Mouse (Mus musculus) neural tube, embryonic 11.5 days (tissue): Measurements from ENCODE around the gene Fam189a1. TPM values are rescaled to one million over a fixed set of nuclear protein-coding genes. Genes with fewer than 3 reads are reported as not detected.

Experiments used
- ATAC-seq: fragments of 200-750 bp; cut with Nextera tagmentation; 2 replicates; pipeline ENCODE4 v1.8.0; 2017; ENCODE audit warnings: moderate number of reproducible peaks, mild to moderate bottlenecking, moderate TSS enrichment, moderate library complexity; ENCODE audit not compliant: insufficient read depth, low FRiP score, low TSS enrichment
- DNase-seq: peaks from one replicate; pipeline ENCODE4 v3.0.0-alpha.2; 2015; ENCODE audit warnings: low spot score
- H3K27ac ChIP-seq: fragments of 300-500 bp; sonication (generic); 2 replicates; pipeline ENCODE4 v1.5.1; 2014; ENCODE audit warnings: low read depth, mild to moderate bottlenecking, low read length
- H3K27me3 ChIP-seq: fragments of 300-500 bp; sonication (generic); 2 replicates; pipeline ENCODE4 v1.6.1; 2014; ENCODE audit warnings: mild to moderate bottlenecking, low read length, mixed read lengths; ENCODE audit not compliant: control insufficient read depth, insufficient read depth
- H3K36me3 ChIP-seq: fragments of 300-500 bp; sonication (generic); 2 replicates; pipeline ENCODE4 v1.6.1; 2014; ENCODE audit warnings: mild to moderate bottlenecking, low read length, moderate library complexity, mixed read lengths; ENCODE audit not compliant: control insufficient read depth, insufficient read depth
- H3K4me1 ChIP-seq: fragments of 300-500 bp; sonication (generic); 2 replicates; pipeline ENCODE4 v1.6.1; 2014; ENCODE audit warnings: low read length, mixed read lengths; ENCODE audit not compliant: control insufficient read depth, insufficient read depth
- H3K4me2 ChIP-seq: fragments of 300-500 bp; sonication (generic); 2 replicates; pipeline ENCODE4 v1.6.1; 2014; ENCODE audit warnings: low read depth, mild to moderate bottlenecking, moderate library complexity
- H3K4me3 ChIP-seq: fragments of 300-500 bp; sonication (generic); 2 replicates; pipeline ENCODE4 v1.5.1; 2014; ENCODE audit warnings: low read depth, low read length
- H3K9ac ChIP-seq: fragments of 300-500 bp; sonication (generic); 2 replicates; pipeline ENCODE4 v1.6.1; 2014; ENCODE audit warnings: mild to moderate bottlenecking, low read length
- H3K9me3 ChIP-seq: fragments of 300-500 bp; sonication (generic); 2 replicates; pipeline ENCODE4 v1.6.1; 2016; ENCODE audit warnings: low read length; ENCODE audit not compliant: control insufficient read depth
- WGBS: fragments of 180-500 bp; shearing (Covaris S2); extraction: QIAGEN DNeasy Blood & Tissue Kit; methylation state at CpG from one replicate; pipeline ENCODE4 v1.1.7; 2014; 5-methylcytosine and 5-hydroxymethylcytosine counted together
- polyA plus RNA-seq: library from polyadenylated mRNA; unstranded; fragments of >200 nt; fragmentation: Nextera tagmentation; extraction: Ambion mirVana; gene quantifications from 2 replicates; pipeline ENCODE4 v1.2.1, GENCODE M21; 2014

Gene Fam189a1
- polyA plus RNA-seq, 1 experiment from 2014 or later = 5.6 TPM

- H3K4me3 ChIP-seq = no peak overlapping the region
- H3K9me3 ChIP-seq = no peaks in the 10 kb centered on the region
- no peaks in the 10 kb centered on the region for H3K36me3 ChIP-seq
- no peaks in the 10 kb centered on the region for H3K27me3 ChIP-seq
- no peak overlapping the region for H3K27ac ChIP-seq
- H3K4me1 ChIP-seq = no peaks in the 10 kb centered on the region
- H3K4me2 ChIP-seq = no peak overlapping the region
- WGBS = 90% methylated on average over 4 of the region's 4 CpGs
- ATAC-seq (no peak), DNase-seq (no peak)
- H3K9ac ChIP-seq = no peak overlapping the region
Observed at GRCm38 (mm10) chr7:65091486-65091885, 64.9 kb downstream of the Fam189a1 start.

- Histone ChIP-seq H3K4me1 (no peaks in the 10 kb centered on the region), H3K9me3 (no peaks in the 10 kb centered on the region), H3K27me3 (no peaks in the 10 kb centered on the region), H3K4me3 (no peak overlapping the region), H3K4me2 (no peak overlapping the region), H3K36me3 (no peaks in the 10 kb centered on the region), H3K9ac (no peak overlapping the region), H3K27ac (no peak overlapping the region)
- DNase-seq (no peak), ATAC-seq (no peak)
- 86% methylated on average over 6 of the region's 6 CpGs for WGBS
Observed at GRCm38 (mm10) chr7:65085972-65086371, 70.4 kb downstream of the Fam189a1 start.

GRCm38 (mm10) chr7:65082778-65083091 is 73.6 kb downstream of the Fam189a1 start:
- Histone ChIP-seq H3K27me3 (no peaks in the 10 kb centered on the region), H3K27ac (no peak overlapping the region), H3K4me3 (no peak overlapping the region), H3K9me3 (no peaks in the 10 kb centered on the region), H3K36me3 (no peaks in the 10 kb centered on the region), H3K9ac (no peak overlapping the region), H3K4me2 (no peak overlapping the region), H3K4me1 (no peaks in the 10 kb centered on the region)
- WGBS = 41% methylated on average over 3 of the region's 3 CpGs
- ATAC-seq (no peak), DNase-seq (no peak)

- Histone ChIP-seq H3K4me2 (no peak overlapping the region), H3K36me3 (no peaks in the 10 kb centered on the region), H3K27ac (no peak overlapping the region), H3K27me3 (no peaks in the 10 kb centered on the region), H3K4me1 (no peaks in the 10 kb centered on the region), H3K4me3 (no peak overlapping the region), H3K9me3 (no peaks in the 10 kb centered on the region), H3K9ac (no peak overlapping the region)
- WGBS = 51% methylated on average over 6 of the region's 6 CpGs
- ATAC-seq = no peak
- no peak for DNase-seq
Observed at GRCm38 (mm10) chr7:65081979-65082777, 74.2 kb downstream of the Fam189a1 start.

- H3K9ac ChIP-seq = no peak overlapping the region
- ATAC-seq = no peak
Observed at GRCm38 (mm10) chr7:65076134-65076533, 80.2 kb downstream of the Fam189a1 start.

GRCm38 (mm10) chr7:65074194-65074593 is 82.2 kb downstream of the Fam189a1 start:
- H3K36me3 ChIP-seq = no peaks in the 10 kb centered on the region
- H3K4me3 ChIP-seq = no peak overlapping the region
- H3K9ac ChIP-seq = no peak overlapping the region
- no peaks in the 10 kb centered on the region for H3K4me1 ChIP-seq
- H3K27me3 ChIP-seq = no peaks in the 10 kb centered on the region
- no peaks in the 10 kb centered on the region for H3K9me3 ChIP-seq
- ATAC-seq (no peak), DNase-seq (peak; percentile 30)
- WGBS = 40% methylated on average over 9 of the region's 9 CpGs
- no peak overlapping the region for H3K4me2 ChIP-seq
- no peak overlapping the region for H3K27ac ChIP-seq

More at GRCm38 (mm10) chr7:65076134-65076533, 80.2 kb downstream of the Fam189a1 start:
- H3K4me3 ChIP-seq = no peak overlapping the region
- WGBS = 93% methylated on average over 4 of the region's 4 CpGs
- no peaks in the 10 kb centered on the region for H3K36me3 ChIP-seq
- H3K9me3 ChIP-seq = no peaks in the 10 kb centered on the region
- no peaks in the 10 kb centered on the region for H3K27me3 ChIP-seq
- no peak overlapping the region for H3K4me2 ChIP-seq
- no peak overlapping the region for H3K27ac ChIP-seq
- H3K4me1 ChIP-seq = no peaks in the 10 kb centered on the region
- DNase-seq = no peak

- Histone ChIP-seq H3K27me3 (no peaks in the 10 kb centered on the region), H3K36me3 (no peaks in the 10 kb centered on the region), H3K4me1 (no peaks in the 10 kb centered on the region), H3K27ac (no peak overlapping the region), H3K9me3 (no peaks in the 10 kb centered on the region), H3K4me3 (no peak overlapping the region), H3K9ac (no peak overlapping the region), H3K4me2 (no peak overlapping the region)
- ATAC-seq (no peak), DNase-seq (peak; percentile 77)
- WGBS = 25% methylated on average over 6 of the region's 6 CpGs
Observed at GRCm38 (mm10) chr7:65073555-65073954, 82.8 kb downstream of the Fam189a1 start.

- H3K27ac ChIP-seq = no peak overlapping the region
- DNase-seq = no peak
- 74% methylated on average over 7 of the region's 7 CpGs for WGBS
Observed at GRCm38 (mm10) chr7:65066211-65066610, 90.2 kb downstream of the Fam189a1 start.

GRCm38 (mm10) chr7:65065457-65065856 is 90.9 kb downstream of the Fam189a1 start:
- ATAC-seq (no peak), DNase-seq (no peak)
- H3K4me3 ChIP-seq = no peak overlapping the region
- no peak overlapping the region for H3K4me2 ChIP-seq
- WGBS = 79% methylated on average over 7 of the region's 7 CpGs
- no peaks in the 10 kb centered on the region for H3K27me3 ChIP-seq
- H3K36me3 ChIP-seq = no peaks in the 10 kb centered on the region
- H3K27ac ChIP-seq = no peak overlapping the region
- no peaks in the 10 kb centered on the region for H3K9me3 ChIP-seq
- H3K4me1 ChIP-seq = no peaks in the 10 kb centered on the region
- H3K9ac ChIP-seq = no peak overlapping the region

More at GRCm38 (mm10) chr7:65066211-65066610, 90.2 kb downstream of the Fam189a1 start:
- no peaks in the 10 kb centered on the region for H3K36me3 ChIP-seq
- H3K4me1 ChIP-seq = no peaks in the 10 kb centered on the region
- no peak overlapping the region for H3K4me2 ChIP-seq
- no peaks in the 10 kb centered on the region for H3K27me3 ChIP-seq
- no peak overlapping the region for H3K4me3 ChIP-seq
- ATAC-seq = no peak
- no peaks in the 10 kb centered on the region for H3K9me3 ChIP-seq
- no peak overlapping the region for H3K9ac ChIP-seq
